Mouse (Mus musculus): ENCODE measurements at regions not wholly inside any gene's neighbourhood (a gene's known extent, or its start where the extent isn't known, plus 50 kb on each side); places are given as distances from the start of the nearest gene placed in this dataset.
"Not testable (repeated sequence)": the region's sequence is repeated elsewhere in the genome, so short reads cannot be mapped to it uniquely, and the experiment has no call there.

- DNase-seq (ENCODE audit: extremely low spot score, low read depth, low spot score): no peak
These were observed 254.7 kb upstream of the Pik3r1 start for GRCm38 (mm10) chr13:102022757-102023156.

DNA sequence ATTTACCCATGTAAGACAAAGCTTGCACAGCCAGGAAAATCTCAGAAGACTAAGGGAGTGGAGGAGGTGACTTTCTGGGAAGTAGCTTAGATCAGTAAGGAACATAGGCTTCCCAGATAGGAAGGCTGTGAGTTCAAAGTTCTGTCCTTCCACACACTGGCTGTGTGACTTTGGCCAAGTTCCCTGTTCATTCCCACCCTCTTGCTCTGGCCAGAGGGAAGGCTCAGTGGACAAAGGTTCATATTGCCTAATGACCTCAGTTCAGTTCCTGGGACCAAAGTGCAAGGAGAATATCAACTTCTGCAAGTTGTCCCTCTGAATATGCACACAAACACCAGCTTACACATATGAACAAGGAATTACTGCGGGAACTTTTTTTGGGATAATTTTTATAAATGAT is 255.6 kb upstream of the Pik3r1 start:
- DNase-seq (ENCODE audit: extremely low spot score, low read depth, low spot score): no peak

DNA sequence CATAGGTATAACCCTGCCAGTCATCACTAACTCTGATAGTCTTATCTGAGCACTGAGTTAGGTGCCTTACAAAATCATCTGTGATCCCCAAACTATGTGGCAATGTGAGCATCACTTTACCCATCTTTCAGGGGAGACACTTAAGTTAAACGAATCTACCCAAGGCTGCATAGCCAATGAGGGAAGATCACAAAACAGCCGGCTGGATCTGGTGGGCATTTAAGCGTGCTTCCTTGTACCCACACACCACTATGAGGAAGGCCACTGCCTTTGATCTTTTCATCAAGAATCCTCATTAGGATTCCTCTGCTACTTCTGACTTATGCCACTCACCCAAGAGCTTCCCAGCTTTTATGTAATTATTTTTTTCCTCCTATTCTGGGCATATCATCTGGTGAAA is 257.1 kb upstream of the Pik3r1 start:
- no peak for DNase-seq (ENCODE audit: extremely low spot score, low read depth, low spot score)

- not testable (repeated sequence) for DNase-seq (ENCODE audit: extremely low spot score, low read depth, low spot score)
These were observed 257.5 kb upstream of the Pik3r1 start for GRCm38 (mm10) chr13:102025547-102025946.

DNA sequence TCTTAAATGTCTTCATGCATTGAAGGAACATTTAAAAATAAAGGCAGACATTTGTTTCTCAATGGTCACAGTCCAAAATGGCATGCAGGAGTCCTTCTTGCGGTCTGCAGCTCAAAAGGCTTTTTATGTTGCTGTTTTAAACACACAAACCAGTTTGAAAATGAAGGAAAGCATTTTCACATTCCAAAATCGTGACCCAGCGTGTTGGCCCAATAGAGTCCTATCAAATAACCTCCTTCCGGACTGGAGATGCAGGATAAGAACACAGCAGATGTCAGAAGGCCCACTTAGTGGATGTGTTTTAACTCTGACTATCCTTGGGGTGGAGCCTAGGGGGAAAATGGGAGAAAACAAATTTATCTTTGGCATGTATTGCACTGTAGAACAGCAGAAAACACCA is 263.4 kb upstream of the Pik3r1 start:
- DNase-seq (ENCODE audit: extremely low spot score, low read depth, low spot score): no peak

DNA sequence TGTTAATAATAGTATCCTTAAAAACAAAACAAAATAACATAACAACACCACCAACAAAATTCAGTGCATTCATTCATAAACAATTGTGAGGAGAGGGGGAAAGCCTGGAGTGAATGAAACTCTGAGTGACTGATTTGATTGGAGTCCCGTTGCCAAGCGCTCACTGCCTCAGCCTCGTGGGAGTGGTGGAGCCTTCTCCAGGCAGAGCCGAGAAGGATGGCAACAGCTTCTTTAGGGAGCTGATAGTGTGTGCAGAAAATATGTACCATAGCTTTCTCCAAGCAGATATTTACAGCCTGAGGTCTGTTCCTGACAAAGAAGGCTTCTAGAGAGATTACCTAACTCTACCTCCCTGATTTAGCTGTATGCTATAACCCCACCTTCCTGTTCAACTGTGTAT is 266.5 kb upstream of the Pik3r1 start:
- no peak for DNase-seq (ENCODE audit: extremely low spot score, low read depth, low spot score)

- DNase-seq (ENCODE audit: extremely low spot score, low read depth, low spot score): no peak
These were observed 268.0 kb upstream of the Pik3r1 start for GRCm38 (mm10) chr13:102036001-102036400.

DNA sequence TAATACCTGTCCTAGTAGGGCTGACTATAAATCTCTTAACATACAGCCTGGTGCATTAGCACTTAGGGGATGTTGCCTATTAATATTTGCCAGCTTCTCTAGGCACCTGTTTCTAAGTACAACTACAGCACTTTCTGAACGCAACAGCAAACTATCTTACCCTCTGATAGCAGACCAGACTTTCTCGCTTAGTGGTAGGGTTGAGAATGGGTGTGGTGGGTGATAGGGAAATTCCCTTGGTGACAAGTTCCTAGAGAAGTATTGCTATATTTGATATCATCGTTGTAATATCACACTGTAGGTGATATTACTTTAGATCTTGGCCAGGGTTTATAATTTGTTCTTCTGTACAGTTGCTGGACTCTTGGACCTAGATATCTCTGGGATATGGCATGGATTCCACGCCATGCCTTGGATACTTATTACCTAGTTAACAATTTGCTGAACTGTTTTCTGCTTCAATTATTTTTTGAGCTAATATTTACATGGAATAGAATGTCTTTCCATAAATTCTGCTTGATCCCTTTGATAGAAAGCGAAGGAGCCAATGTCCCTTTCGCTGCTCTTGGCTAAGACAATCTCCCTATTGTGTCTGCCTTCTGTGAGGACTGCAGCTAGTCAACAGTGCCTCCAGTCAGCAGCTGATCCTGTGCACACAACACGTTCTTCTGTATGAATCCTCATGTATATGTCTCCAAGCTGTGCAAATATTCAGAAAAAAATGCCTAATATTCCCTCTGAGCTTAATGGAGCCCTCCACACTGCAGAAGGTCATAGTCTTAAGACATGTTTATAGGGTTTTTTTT is 269.0 kb upstream of the Pik3r1 start:
- DNase-seq (ENCODE audit: extremely low spot score, low read depth, low spot score): no peak

DNA sequence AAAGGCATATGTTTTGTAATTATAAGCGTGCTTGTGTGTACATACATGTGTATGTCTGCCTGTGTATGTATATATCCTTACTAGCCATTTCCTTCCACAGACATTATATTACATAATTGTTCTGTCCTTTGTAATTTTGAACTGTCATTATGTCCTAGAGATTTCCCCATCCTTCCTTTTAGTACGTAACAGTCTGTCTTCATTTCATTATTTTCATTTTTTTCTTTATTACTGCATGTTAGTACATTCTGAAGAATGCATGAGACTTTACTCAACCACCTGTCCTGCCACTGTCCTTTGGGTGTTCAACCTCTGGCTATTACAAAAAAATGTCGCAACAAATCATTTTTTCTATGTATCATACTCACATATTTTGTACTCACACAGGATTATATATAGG is 292.2 kb upstream of the Pik3r1 start:
- DNase-seq (ENCODE audit: extremely low spot score, low read depth, low spot score): no peak

- no peak for DNase-seq (ENCODE audit: extremely low spot score, low read depth, low spot score)
These were observed 296.7 kb upstream of the Pik3r1 start for GRCm38 (mm10) chr13:102064590-102065273.

DNA sequence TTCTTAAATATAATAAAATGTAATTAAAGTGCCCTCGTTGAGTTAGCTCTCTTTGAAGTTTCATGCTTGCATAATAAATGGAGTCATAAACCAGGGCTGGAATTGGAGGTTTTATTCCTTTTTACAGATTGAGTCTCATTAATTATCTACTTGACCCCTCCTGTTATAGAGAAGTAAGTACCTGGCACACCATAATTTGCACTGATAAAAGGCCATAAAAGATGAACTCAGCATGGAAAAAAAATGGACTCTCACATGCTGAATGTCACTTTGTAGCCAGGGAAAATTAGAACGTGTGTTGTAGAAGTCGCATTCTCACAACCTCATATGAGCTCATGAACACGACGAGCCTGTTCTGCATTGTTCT is 297.2 kb upstream of the Pik3r1 start:
- DNase-seq (ENCODE audit: extremely low spot score, low read depth, low spot score): no peak

DNA sequence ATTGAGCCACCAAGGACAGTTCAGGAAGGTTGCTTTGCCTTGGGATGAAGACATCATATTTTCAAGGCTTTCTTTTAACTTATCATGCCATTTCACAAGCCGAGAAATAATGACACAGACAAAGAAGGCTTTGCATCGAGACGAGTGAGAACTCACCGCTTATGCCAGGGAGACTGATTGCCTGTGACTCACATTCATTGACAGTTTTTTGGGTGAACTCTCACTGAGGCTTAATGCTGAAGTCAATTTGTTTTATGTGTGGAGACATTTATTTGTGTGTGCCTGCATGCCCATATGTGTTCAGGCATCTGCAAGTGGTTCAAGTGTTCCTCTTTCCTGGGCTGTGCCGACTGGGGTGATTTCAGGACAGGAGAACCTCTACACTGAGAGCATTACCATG is 297.8 kb upstream of the Pik3r1 start:
- DNase-seq (ENCODE audit: extremely low spot score, low read depth, low spot score): no peak

DNA sequence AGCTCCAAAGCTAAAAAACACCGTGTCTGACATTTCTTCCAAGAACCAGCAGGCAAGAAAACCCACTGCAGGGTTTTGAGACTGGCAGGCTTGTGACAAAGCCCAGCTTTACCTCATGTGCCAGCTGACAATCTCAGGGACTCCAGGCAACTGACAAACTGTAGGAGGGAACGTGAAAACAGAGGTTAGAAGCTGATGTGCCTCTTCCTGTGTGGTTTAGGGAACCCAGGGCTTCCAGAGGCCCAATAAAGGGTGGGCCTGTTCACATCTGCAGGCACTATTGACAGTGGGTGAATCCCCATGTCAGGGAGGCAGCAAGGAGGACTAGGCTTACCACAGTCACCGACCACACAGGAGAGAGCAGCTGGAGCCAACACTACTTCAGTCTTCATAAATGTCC is 302.7 kb upstream of the Pik3r1 start:
- DNase-seq (ENCODE audit: extremely low spot score, low read depth, low spot score): no peak

DNA sequence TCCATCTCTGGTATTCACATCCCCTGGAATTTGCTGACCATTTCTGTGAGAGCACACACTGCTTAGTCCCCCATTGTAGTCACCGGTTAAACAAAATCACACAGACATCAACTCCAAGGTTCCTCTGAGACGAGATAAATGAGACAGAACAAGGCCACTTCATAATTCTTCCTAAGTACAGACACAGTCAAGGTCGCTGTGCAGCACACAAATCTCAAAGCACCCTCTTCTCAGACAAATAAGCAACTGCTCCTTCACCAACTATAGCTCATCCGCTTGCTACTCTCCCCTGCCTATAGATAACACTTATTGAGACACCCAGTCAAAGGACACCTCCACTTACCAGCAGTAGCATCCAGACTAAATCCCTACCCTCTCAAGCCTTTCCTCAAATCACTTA is 304.3 kb upstream of the Pik3r1 start:
- DNase-seq (ENCODE audit: extremely low spot score, low read depth, low spot score): no peak

DNA sequence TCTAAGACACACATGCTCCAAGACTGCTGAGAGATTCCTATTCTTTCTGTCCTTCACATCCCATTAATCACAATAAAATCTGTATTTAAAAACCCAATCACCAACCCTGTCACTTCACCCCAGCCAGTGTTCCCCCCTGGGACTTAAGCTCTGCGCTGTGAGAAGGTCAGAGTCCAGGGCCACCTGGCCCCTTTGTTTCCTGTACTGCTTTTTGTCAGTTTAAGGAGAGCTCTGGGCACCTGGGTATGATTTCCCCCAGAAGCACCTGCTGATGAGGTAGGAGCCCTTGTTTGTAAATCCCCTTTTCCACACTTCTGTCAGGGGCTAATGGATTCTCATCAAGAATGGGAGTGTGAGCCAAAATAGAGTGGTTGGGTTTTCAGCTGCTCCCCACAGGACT is 319.7 kb upstream of the Pik3r1 start:
- no peak for DNase-seq (ENCODE audit: extremely low spot score, low read depth, low spot score)

DNA sequence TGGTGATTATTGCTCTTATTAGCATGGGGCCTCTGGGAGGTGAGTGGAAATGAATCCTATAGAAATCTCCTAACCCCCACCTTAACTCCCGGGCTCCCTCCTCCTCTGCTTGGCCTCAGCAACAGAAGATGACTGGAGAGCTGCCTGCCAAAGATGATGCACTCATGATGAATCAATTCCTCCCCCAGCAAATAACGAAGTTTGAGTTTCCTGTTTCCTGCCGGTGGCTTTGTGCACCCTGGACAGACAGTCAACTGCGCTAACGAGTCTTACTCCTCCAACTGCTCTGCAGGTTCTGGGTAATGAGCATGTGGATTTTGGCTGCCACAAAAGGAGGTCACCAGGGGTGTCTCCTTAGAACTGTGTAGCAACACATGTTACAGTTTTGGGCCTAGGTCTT is 321.5 kb upstream of the Pik3r1 start:
- no peak for DNase-seq (ENCODE audit: extremely low spot score, low read depth, low spot score)

GRCm38 (mm10) chr13:102094193-102094592 is 326.2 kb upstream of the Pik3r1 start:
- no peak for DNase-seq (ENCODE audit: extremely low spot score, low read depth, low spot score)

DNA sequence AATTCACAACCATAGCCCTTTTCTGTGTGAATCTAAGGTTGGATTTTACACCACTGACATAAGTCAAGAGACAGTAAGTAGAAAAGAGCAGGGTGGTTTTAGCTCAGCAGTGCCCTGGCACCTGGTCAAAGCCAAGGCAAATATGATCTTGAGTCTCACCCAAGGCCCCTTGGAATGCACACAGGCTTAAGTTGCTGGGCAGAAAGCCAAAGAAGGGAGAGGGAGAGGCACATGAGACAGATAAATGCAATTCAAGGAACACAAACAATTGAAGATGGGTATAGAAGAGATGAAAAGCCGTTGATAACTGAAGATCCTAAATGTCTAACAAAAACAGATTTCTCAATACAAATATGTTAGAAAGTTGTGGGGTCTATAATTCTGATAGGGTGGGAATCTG is 335.1 kb upstream of the Pik3r1 start:
- DNase-seq (ENCODE audit: extremely low spot score, low read depth, low spot score): no peak

GRCm38 (mm10) chr13:102106188-102106587 is 338.2 kb upstream of the Pik3r1 start:
- DNase-seq (ENCODE audit: extremely low spot score, low read depth, low spot score): no peak

DNA sequence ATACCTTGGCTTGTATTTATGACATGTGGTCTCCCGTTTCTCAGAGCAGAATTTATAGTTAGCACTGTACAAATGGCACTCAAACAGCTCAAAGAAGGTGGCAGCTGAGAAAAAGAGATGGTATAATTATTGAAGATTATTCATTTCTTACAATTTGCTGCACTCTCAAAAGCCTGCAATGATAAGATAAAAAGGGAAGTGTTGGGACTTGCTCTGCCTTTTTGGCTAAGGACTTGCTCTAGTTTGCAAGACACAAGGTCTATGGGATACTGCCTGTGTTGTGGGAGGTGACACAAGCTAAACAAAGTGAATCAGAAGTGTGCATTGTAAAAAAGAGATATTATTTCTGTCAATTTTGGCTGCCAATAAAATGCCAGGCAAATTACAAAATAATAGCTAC is 340.2 kb upstream of the Pik3r1 start:
- no peak for DNase-seq (ENCODE audit: extremely low spot score, low read depth, low spot score)

DNA sequence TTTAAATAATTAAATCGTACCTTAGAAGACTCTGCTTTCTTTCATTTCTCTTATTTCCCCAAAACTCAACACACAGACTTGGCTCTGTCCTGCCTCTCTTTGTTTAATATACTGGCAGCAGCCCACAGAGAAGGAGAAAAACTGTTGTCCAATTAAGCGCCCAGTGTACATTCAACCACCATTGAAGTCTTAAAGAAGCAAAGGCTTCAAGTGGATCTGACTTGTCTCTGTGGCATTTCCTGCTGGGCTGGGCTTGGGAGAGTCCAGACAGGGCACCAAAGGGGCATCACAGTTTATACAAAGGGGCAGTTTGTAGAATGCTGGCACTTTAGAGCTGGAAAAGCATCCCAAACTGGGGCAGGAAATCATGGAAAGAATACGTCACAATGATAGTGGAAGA is 340.9 kb upstream of the Pik3r1 start:
- DNase-seq (ENCODE audit: extremely low spot score, low read depth, low spot score): no peak

- no peak for DNase-seq (ENCODE audit: extremely low spot score, low read depth, low spot score)
These were observed 345.9 kb upstream of the Pik3r1 start for GRCm38 (mm10) chr13:102113941-102114340.

DNA sequence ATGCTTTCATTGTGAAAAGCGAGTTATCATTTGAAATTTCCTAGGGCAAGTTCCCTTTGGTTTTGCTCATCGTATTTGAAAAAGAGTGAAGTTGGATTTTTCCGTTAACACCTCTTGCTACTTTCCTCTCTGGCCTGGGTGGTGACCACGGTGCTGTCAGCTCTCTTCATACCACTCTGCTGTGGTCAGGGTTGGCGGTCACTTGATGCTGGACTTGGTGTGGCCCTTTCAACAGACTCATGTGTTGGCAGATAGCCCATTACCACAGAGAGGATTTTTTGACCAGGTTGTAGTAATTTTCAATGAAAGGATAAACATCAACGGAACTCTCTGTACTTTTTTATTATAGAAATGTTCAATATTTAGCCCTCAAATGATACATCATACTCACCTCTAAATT is 354.3 kb upstream of the Pik3r1 start:
- no peak for DNase-seq (ENCODE audit: extremely low spot score, low read depth, low spot score)
